Mouse (Mus musculus) mouse embryonic stem cell (cell line): ENCODE measurements around the gene Rgma.

Experiments
- in situ Hi-C, 2 experiments: fragments of 300-500 bp; cut with MboI; formaldehyde crosslinking; loops; 1 replicate in 1 of 2; 3 replicates in 1 of 2; pipeline ENCODE4 v1.14.3; 2019 to 2020; ENCODE audit warnings: low sequenced_read_pairs in 2 of 2, low pct_unique_long_range_greater_than_20kb in 1 of 2, mixed read lengths in 1 of 2; ENCODE audit not compliant: unreplicated experiment in 1 of 2

Gene Rgma

DNA sequence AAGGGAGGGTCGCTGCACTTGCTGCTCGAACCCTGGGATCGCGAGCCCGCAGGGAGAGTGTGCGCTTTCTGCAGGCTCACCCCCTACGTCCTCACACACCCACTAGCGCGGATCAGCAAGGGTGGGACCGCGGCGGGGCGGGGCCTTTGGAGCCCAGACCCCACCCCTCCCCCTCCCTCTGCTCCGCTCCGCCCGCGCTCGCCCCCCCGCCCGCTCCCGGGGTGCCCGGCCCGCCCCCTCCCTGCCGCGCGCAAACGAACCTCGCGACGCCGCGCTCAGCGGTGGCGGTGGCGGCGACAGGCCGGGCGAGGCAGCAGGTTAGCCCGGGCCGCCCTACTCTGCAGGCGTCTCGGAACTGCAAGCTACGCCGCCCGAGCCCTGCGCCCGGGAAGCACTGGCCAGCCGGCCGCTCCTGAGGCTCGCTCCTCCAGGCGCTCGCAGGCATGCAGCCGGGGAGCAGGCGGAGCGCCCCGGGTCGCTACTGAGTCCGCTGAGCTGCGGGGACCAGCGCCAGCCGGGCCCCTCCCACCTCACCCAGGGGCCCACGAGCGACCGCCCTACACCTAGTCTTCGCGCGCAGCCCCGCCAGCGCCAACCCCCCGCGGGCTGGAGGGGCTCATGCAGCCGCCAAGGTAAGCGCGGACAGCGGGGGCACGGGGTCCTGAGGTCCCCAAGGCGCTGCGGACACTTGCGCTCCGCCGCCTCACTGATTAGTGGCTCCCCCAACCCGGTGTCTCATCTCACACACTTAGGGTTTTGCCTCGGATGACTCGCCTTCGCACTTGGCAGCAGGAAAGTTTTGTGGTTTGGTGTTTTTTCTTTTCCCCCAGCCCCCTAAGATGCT is at the start of gene Rgma:
Rgma (plus strand) TSS at position 253 of the 844 bp plus-strand sequence.
- in situ Hi-C loops: no loop called here

DNA sequence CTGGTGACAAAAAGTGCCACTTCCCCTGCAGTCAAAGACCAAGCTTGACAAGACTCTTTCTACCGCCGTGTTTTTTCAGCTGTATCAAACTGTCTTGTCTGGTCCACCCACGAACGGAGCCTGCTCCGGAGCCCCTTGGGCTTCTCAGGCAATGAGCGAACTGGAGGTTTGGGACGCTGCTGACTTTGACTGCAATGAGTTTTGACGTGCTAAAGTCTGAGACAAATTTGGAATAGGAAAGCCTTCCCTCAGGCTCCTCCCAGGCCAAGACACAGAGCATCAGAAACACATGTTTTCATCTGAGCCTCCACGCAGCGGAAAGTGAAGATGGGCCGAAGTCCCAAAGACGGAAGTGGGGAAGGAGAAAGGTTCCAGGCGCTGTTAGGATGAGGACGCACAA is 49.1 kb upstream of the Rgma start:
- in situ Hi-C loops: no loop called here

DNA sequence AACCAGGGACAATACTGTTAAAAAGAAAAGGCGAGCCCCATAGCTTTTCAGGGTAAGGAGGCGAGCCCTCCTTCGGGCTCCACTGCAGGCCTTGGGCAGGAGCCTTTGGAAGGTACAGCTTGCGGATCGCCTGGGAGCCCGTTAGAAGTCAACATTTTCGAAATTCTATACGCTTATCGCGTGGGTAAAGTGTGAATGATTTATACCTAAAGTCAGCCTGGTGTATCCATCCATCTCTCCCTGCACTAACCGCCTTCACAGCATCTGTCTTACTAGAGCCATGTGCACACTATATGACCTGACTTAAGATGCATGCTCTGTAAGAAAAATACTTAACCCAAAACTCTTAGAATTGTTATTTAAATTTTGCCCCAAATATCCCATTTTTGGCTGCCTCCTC is 48.6 kb upstream of the Rgma start:
- in situ Hi-C loops: no loop called here

DNA sequence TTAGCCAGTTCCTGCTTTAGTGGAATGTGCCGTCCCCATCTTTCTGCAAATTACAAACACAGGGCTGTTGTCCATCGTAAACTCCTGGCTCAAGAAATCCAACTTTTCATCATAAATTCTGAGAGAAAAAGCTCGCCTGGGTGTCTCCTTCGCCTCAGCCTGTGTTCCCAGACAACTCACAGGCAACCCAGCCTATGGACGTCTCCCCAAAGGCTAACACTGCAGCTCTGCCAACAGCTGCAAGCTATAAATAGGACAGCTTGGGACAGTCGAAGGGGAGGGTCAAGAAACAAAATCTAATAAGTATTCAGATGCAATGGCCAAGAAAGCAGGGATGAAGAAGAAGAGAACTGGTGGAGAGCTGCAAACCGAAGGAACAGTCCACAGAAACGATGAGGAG is 48.1 kb upstream of the Rgma start:
- in situ Hi-C loops: no loop called here

DNA sequence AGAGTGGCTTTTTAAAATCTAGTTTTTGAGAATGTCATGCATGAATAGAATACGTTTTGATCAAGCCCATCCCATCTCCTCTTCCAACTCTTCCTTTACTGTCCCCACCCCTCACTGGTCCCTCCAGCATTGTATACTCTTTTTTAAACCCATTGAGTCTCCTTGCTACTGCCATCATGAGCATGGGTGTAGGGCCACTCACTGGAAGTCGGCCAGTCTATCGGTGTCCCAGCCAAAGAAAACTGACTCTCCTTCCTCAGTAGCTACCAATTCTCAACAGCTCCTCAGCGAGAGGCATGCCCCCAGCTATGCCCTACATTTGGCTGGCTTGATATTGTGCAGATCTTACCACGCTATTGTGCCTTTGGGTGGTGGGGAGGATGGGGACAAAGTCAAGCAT is 47.7 kb upstream of the Rgma start:
- in situ Hi-C loops: no loop called here

DNA sequence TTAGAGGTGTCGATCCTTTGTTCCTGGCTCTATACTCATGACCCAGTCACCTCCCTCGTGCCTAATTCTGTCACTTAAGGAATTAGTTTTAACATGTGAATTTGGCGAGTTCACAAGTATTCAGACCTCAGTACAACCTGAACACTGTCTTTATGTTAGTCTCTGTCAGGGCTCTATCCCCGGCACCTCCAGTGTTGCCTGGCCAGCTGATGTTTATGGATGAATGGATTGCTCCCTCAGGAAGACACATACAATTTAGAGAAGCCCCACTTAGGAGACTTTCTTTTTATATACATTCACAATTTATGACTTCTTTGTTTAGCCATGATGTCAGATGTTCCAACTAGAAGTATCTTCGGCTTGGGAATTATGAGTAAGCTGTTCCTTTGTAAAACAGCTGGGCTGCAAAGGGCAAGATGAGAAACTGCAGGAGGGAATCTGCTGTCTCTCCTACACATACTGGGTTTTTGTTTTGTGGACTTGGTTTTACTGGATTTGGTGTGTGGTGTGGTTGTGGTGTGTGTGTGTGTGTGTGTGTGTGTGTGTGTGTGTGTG is 46.6 kb upstream of the Rgma start:
- in situ Hi-C loops: no loop called here

DNA sequence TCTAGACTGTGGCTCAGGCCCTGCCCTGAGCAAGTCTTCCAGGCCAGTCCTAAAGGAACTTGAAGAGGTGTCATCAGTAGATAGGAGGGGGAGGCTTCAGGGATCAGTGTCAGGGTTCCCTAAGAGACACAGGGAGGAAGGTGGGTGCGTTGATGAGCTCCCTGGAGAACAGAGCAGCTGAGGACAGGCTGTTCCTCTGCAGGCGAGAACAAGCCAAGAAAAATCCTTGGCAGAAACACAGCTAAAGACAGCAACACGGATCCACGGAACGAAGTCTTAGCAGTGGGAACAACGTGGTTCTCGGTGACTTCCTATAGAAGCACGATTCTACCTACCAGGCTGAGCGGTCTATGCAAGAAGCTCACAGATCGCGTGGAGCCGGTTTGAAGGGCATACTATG is 44.6 kb upstream of the Rgma start:
- in situ Hi-C loops: no loop called here

DNA sequence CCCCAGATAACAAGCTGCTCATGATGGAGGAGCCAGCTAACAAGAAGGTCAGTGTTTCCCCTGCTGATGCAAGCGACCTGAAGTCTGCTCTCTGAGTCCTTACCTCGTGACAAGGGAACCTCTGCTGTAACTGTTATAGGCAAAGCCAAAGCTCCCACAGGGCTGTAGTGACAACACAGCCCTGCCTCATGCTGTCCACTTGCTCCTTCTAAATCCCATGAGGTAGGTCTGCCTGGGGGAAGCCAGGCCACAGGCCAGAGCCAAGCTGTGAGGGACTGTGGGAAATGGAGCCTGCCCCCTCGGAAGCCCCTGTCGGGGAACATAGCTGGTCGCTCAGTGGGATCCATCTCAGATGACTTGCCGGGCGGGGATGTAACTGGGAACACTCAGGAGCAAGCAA is 43.7 kb upstream of the Rgma start:
- in situ Hi-C loops: no loop called here

DNA sequence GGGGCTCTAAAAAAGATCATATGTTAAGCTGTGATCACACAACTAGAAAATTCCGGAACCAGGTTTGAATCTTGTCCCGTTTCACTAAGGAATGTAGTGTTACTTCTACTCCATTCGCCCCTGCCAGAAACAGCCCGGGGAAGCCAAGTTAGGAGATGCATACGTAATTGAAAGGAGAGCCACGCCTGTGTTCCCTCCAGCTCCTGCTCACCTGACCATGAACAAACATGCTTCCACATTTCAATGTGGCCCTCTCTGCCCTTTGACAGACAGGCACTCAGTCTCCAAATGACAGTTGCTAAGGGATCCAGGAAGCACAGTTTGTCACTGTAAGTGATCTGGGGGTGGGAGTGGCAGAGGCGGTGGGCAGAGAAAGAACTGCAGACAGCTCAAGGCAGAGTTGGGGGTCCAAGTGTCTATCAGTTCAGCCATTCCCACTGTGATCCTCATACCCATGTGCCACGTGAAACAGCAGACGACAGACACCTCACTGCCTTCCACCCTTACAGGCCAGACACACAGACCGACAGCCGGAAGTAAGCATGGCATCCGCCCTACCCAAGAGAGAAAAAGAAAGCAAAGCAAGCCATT is 41.8 kb upstream of the Rgma start:
- in situ Hi-C loops: no loop called here

DNA sequence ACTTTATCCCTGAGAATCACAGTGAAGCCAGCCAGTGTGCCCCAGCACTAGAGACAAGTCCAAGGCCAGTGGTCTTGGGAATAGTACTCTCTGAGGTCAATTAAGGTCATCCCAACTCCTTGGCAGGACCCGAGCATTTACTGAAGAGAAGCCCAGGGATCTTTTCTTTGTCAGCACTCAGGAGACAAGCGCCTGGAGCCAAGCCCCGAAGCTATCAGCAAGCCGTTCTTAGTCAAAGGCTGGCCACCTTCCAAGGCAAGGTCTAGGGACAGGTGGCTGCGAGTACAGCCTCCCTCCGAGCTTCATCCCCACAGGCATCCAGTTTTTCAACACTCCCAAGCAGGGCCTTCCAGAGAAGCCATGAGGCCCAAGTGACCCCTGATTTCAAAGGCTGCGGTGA is 40.4 kb upstream of the Rgma start:
- in situ Hi-C loops: no loop called here

DNA sequence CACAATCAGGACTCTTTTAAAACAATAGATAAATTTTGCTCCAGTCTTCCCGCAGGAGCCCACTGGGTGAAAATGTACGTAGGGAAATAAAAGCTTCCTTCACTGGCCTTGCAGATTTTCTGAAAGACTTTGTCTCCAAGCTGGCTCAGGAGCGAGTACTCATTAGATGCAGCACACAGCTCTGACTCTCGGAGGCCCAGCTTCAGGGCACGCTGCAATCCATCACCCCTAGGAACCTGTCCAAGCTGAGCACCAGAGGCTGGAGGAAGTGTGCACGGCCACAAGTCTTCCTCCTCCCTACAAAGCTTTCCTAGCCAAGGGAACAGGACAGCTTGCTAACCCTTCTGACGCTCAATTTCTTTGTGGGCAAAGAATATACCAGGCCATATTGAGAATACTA is 38.9 kb upstream of the Rgma start:
- in situ Hi-C loops: no loop called here

DNA sequence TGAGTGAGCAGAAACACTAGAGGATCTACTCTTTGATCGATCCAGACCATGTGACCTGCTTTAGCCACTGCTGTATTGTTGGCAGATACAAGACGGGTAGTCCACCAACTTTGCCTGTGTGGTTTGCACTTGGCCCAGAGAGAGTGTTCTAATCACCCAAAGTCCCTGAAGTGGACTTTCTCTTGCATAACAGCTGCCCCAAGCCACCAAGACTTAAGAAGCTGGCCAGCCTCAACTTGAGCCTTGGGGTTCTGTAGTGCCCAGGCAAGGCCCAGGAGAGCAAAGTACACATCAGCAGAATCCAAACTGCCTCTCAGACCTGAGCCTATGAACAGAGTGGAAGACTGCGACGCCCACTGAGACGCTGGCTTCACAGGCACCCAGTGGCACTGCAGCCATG is 37.0 kb upstream of the Rgma start:
- in situ Hi-C loops: no loop called here

DNA sequence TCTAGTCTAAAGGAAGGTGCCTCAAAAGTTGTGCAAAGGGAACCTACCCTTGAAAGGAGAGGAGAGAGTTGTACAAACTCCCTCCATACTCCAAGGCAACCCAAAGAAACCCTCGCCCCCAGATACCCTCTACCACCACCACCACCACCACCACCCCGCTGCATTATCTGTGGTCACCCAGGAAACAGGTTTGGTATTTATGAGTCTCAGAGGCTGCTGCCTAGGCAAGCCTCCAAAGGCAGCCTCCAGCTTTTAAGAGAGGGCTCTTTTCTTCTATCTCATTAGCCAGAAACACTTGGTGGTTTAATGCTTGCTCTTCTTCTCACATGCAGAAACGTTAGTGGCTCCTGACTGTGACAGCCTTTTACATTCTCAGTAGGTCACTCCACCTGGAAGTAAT is 31.5 kb upstream of the Rgma start:
- in situ Hi-C loops: no loop called here

DNA sequence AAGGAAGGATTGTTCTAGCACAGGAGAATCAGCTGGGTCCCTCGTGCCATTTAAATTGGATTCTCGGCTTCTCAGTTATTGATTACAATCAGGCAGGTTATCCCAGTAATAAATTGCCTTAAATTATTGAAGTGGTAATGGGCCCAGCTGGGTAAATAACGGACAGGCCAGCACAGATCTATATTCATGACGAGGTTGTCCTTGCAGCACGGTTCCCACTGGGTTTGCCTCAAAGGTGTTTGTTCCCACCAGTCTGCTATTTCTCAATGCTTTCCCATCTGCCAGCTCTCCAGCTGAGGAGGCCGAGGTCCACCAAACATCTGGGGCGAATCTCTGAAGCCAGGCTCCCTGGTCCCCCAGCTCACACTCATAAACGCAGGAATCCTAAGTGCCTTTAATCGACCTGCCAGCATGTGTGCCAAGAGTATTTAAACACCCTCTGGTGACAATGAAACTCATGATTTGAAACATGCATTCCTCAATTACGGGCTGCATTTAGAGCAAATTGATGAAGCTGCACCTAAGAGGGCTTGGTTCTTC is 26.7 kb upstream of the Rgma start:
- in situ Hi-C loops: no loop called here

DNA sequence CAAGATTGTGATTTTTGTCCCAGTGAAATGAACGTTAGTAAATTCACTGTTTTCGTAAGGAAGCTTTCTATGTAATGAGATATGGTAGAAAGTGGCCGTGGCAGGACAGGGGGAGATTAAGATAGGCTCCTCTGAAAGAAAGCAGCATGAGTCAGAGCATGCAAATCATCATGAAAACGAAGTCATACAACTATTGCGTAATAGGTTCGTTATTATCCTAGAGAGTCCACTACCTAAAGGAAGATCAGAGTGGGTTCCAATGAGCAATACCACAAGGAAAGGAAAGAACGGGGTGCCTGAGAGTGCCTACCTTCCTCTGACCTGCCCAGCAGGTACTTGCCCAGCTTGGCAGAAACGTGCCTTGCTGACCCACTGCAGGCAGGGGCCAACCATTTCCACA is 26.2 kb upstream of the Rgma start:
- in situ Hi-C loops: no loop called here

DNA sequence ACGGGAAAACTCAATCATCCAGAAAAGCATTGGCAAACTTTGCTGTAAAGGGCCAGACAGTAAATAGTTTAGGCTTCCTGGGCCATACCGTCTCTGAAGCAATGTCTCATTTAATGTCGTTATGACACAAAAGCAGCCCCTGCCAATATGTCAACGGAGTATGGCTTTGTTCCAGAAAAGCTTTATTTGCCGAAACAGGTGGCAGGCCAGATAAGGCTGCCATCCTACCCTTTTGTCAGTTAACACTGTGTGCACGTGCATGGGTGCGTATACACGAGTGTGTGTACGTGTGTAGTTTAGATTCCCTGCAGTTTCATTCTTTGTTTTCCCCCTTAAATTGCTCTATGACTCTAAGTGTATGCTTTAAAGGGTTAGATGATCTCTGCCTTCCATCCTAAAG is 20.1 kb upstream of the Rgma start:
- in situ Hi-C loops: loop anchor here in 1 of 2 experiments (25.0 kb wide), 1 partner anchor 368 kb away; no protein-coding TSS in a partner anchor

DNA sequence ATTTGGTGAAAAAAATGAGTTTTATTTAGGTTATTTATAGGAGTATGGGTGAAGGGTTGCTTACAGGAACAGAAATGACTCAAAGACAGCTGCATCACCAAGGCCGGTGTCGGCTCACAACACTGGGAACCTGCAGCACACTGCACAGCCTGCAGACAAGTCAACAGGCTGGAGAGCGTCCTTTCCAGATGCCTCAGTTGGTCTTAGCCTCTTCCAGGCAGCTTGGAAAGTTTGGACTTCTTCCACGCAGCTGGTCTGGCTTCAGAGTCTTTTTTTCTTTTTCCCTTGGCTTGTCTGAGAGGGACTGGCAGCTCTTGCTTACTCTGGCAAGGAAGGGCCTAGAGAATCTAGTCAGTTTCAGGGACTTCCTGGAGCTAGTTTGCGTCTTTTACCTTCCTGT is 18.4 kb upstream of the Rgma start:
- in situ Hi-C loops: loop anchor here in 1 of 2 experiments (25.0 kb wide), 1 partner anchor 370 kb away; no protein-coding TSS in a partner anchor

DNA sequence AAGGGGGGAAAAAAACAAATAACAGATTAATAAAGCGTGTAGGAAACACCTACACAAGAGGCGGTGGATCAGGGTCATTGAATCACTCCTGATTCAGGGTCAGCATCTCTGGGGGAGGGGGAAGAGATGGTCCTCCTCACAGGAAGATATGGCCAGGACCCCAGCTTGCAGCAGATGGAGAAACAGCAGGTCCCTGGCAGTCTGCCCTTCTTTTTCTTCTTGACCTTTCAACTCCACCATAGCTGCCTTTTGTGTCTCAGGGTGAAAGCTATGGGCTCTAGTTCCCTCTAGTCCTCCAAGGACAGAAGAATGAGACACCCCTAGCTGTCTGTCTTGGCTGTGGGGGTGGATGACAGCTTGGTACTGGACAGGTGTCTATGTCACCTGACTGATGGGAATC is 17.7 kb upstream of the Rgma start:
- in situ Hi-C loops: loop anchor here in 1 of 2 experiments (25.0 kb wide), 1 partner anchor 370 kb away; no protein-coding TSS in a partner anchor

DNA sequence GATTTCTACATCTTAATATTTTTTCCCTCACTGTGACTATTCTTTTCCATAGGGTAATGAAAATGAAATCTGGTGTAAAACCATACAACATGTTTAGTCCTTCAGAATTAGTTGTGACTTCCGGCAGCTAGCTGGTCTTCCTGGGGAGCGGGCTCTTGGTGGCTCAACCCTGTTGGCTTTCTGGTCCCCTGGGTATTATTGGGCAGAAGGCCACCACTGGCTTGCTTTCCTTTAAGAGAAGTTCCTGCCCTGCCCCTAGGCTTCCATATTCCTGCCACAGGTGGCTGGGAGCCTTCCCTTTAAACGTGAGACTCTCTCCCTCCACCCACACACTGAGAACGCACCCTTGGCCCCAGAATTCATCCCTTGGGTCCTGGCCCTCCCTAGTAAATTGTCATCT is 9.8 kb upstream of the Rgma start:
- in situ Hi-C loops: loop anchor here in 1 of 2 experiments (25.0 kb wide), 1 partner anchor 378 kb away; no protein-coding TSS in a partner anchor
